Mouse (Mus musculus): ENCODE results near the gene Myh7. TPM values are rescaled to one million over a fixed set of nuclear protein-coding genes. Genes with fewer than 3 reads are reported as not detected.
A peak's percentile ranks its signal among the peaks of the same experiment; 100 is the strongest.

Myh7 gene
- polyA plus RNA-seq, 1 experiment from 2014 or later = 37.3 TPM

DNA sequence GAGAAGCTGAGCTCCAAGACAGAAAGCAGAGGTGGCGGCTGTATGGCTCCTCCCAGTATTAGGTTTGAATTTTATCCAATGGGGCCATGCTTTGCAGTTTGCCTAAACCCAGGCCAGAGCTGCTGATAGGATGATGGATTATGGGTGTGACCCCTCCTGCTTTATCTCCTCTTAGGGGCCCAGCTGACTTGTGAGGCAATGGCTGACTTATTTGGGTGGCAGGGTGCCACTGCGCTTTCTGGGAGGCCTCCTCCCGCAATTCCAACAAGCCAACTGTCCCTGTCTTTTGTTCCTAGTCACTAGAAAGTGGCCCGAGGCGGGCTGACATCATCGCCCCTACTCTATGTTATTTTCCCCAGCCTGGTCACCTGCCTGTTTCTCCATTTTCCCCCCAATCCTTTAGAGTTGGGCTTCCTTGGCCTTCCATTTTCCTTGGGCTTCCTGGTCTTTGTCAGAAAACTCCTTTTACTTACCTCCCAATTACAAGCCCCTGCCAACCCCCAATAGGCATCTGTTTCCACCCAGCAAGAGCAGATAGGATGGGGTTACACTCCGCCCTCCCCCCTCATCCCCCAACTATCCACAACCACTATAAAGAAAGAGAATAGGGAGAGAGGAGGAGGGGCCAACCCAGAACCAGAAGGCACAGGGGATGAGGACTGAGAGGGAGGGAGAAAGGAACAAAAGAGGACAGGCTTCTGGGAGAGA, 69.6 kb downstream of the Myh7 start:
- Histone ChIP-seq H3K27ac (ENCODE audit: low read length) (peak overlapping the region; percentile 97), H3K4me1 (replicated peaks; ENCODE audit: control insufficient read depth, insufficient read depth, low read length) (peaks cover 17% of the 10 kb centered on the region), H3K9me3 (ENCODE audit: control insufficient read depth, low read length) (0 out of 2 replicates have a peak, but pooled peaks cover 4% of the 10 kb centered on the region), H3K27me3 (ENCODE audit: control insufficient read depth, insufficient read depth, low read depth, low read length) (peaks cover 3% of the 10 kb centered on the region; the same call in 1 of the 2 replicates), H3K4me2 (ENCODE audit: low read depth, low read length) (peak overlapping the region; percentile 84), H3K4me3 (ENCODE audit: low read length) (peak overlapping the region; percentile 55), H3K36me3 (ENCODE audit: control insufficient read depth, insufficient read depth, low read length) (peaks cover 12% of the 10 kb centered on the region), H3K9ac (ENCODE audit: low read length) (peak overlapping the region; percentile 79)
- ATAC-seq (ENCODE audit: low read depth) = peak; percentile 32
- WGBS = 30% methylated on average over 7 of the region's 7 CpGs

MicroRNAs within 50 kb of the gene (microRNA counts, 519-probe panel; counts per million panel counts)
- microRNA mmu-miR-208a (4,021 counts per million, percentile 81 among the panel's probes with 10 or more counts), microRNA mmu-miR-208b (2,902 counts per million, percentile 56 among the panel's probes with 10 or more counts)

Small RNA genes lying within 50 kb of the gene (microRNA-seq; reads per million reads assigned to microRNA genes)
- gene Mir208a (676 reads per million, percentile 71 among the genes with 10 or more reads in this experiment), gene Mir208b (283 reads per million, percentile 62 among the genes with 10 or more reads in this experiment)

Other genes with a start within 250 kb of the Myh7 start
- 1.9 and 2.0 TPM in 2 replicates for gene Slc7a8, start 212.7 kb downstream of the Myh7 start, polyA plus RNA-seq (2015; fragmentation: Nextera tagmentation; extraction: Ambion mirVana)
- not detected in 2 replicates for gene Rnf212b, start 180.5 kb downstream of the Myh7 start, polyA plus RNA-seq (2015; fragmentation: Nextera tagmentation; extraction: Ambion mirVana)
- 10.2 and 13.2 TPM in 2 replicates for gene Homez, start 123.7 kb downstream of the Myh7 start, polyA plus RNA-seq (2015; fragmentation: Nextera tagmentation; extraction: Ambion mirVana)
- gene Ppp1r3e, start 117.1 kb downstream of the Myh7 start, polyA plus RNA-seq (2015; fragmentation: Nextera tagmentation; extraction: Ambion mirVana) = 1.5 and 1.6 TPM in 2 replicates
- 3.4 and 4.2 TPM in 2 replicates for gene Bcl2l2, start 111.2 kb downstream of the Myh7 start, polyA plus RNA-seq (2015; fragmentation: Nextera tagmentation; extraction: Ambion mirVana)
- not detected in 2 replicates for gene Gm20521, start 111.2 kb downstream of the Myh7 start, polyA plus RNA-seq (2015; fragmentation: Nextera tagmentation; extraction: Ambion mirVana)
- gene Pabpn1, start 102.1 kb downstream of the Myh7 start, polyA plus RNA-seq (2015; fragmentation: Nextera tagmentation; extraction: Ambion mirVana) = 89.1 and 92.8 TPM in 2 replicates
- gene Slc22a17, start 81.5 kb downstream of the Myh7 start, polyA plus RNA-seq (2015; fragmentation: Nextera tagmentation; extraction: Ambion mirVana) = 27.2 and 28.3 TPM in 2 replicates
- 24.6 and 26.0 TPM in 2 replicates for gene Efs, start 68.5 kb downstream of the Myh7 start, polyA plus RNA-seq (2015; fragmentation: Nextera tagmentation; extraction: Ambion mirVana)
- gene Il25, start 61.9 kb downstream of the Myh7 start, polyA plus RNA-seq (2015; fragmentation: Nextera tagmentation; extraction: Ambion mirVana) = not detected in 2 replicates
- 1.2 and 1.7 TPM in 2 replicates for gene Cmtm5, start 58.4 kb downstream of the Myh7 start, polyA plus RNA-seq (2015; fragmentation: Nextera tagmentation; extraction: Ambion mirVana)
- 111 and 179 TPM in 2 replicates for gene Myh6, start 27.7 kb downstream of the Myh7 start, polyA plus RNA-seq (2015; fragmentation: Nextera tagmentation; extraction: Ambion mirVana)
- gene Gm17428, start 17.7 kb downstream of the Myh7 start, polyA plus RNA-seq (2015; fragmentation: Nextera tagmentation; extraction: Ambion mirVana) = not detected in 2 replicates
- 75.9 and 76.9 TPM in 2 replicates for gene Ngdn, start 20.8 kb upstream of the Myh7 start, polyA plus RNA-seq (2015; fragmentation: Nextera tagmentation; extraction: Ambion mirVana)
- gene Zfhx2, start 97.7 kb upstream of the Myh7 start, polyA plus RNA-seq (2015; fragmentation: Nextera tagmentation; extraction: Ambion mirVana) = 3.8 and 4.3 TPM in 2 replicates
- gene Thtpa, start 100.2 kb upstream of the Myh7 start, polyA plus RNA-seq (2015; fragmentation: Nextera tagmentation; extraction: Ambion mirVana) = 21.0 and 21.1 TPM in 2 replicates
- 19.7 and 23.2 TPM in 2 replicates for gene Ap1g2, start 112.0 kb upstream of the Myh7 start, polyA plus RNA-seq (2015; fragmentation: Nextera tagmentation; extraction: Ambion mirVana)
- 0.18 and 0.40 TPM in 2 replicates for gene Jph4, start 122.3 kb upstream of the Myh7 start, polyA plus RNA-seq (2015; fragmentation: Nextera tagmentation; extraction: Ambion mirVana)
- gene Dhrs2, start 227.4 kb upstream of the Myh7 start, polyA plus RNA-seq (2015; fragmentation: Nextera tagmentation; extraction: Ambion mirVana) = 0.24 and 0.28 TPM in 2 replicates